8 mouse cellular contexts compared by ENCODE assay signal in genomic region chr7:100866675-100867074, GRCm38 (mm10). TPM values are rescaled to one million over a fixed set of nuclear protein-coding genes. Genes with fewer than 3 reads are reported as not detected.
DNase-seq lines count a peak whose midpoint lies in the region; ATAC-seq and TF ChIP-seq lines count a peak whose summit lies in the region.

No protein-coding gene starts in this region.

- H3K4me2 ChIP-seq in intestine, postnatal 0 days (replicated peaks; ENCODE audit: low read depth): no peak overlapping the region
- no peak overlapping the region for H3K4me2 ChIP-seq in intestine, embryonic 15.5 days (replicated peaks)
- no peak overlapping the region for H3K4me2 ChIP-seq in heart, postnatal 0 days (ENCODE audit: low read depth, low read length)

- H3K36me3 ChIP-seq in intestine, postnatal 0 days (ENCODE audit: control insufficient read depth, insufficient read depth): no peaks in the 10 kb centered on the region
- H3K36me3 ChIP-seq in intestine, embryonic 15.5 days: no peaks in the 10 kb centered on the region
- peaks cover 0 to 3% of the 10 kb centered on the region in 2 experiments; a peak in 1 of 4 replicates for H3K36me3 ChIP-seq in MEL (ENCODE audit: control insufficient read depth in 1 of 2, insufficient read depth in 2 of 2, low read length in 2 of 2)
- no peaks in the 10 kb centered on the region for H3K36me3 ChIP-seq in heart, postnatal 0 days (replicated peaks; ENCODE audit: control insufficient read depth, insufficient read depth, low read length)

- no peaks in the 10 kb centered on the region for H3K27me3 ChIP-seq in intestine, postnatal 0 days (replicated peaks; ENCODE audit: control insufficient read depth, insufficient read depth, low read length)
- H3K27me3 ChIP-seq in intestine, embryonic 15.5 days (replicated peaks): no peaks in the 10 kb centered on the region
- H3K27me3 ChIP-seq in MEL (ENCODE audit: control insufficient read depth in 1 of 2, insufficient read depth in 2 of 2, low read length in 2 of 2): no peaks in the 10 kb centered on the region
- no peaks in the 10 kb centered on the region for H3K27me3 ChIP-seq in heart, postnatal 0 days (ENCODE audit: control insufficient read depth, insufficient read depth, low read length)

- H3K79me2 ChIP-seq in MEL (ENCODE audit: control insufficient read depth, insufficient read depth, low read length, poor library complexity): peaks cover 14% of the 10 kb centered on the region

- WGBS in intestine, postnatal 0 days: 3% methylated on average over 3 of the region's 3 CpGs
- 4% methylated on average over 3 of the region's 3 CpGs for WGBS in intestine, embryonic 15.5 days
- WGBS in heart, postnatal 0 days: 7% methylated on average over 3 of the region's 3 CpGs

- no peak overlapping the region for H3K9ac ChIP-seq in intestine, postnatal 0 days (ENCODE audit: low read depth, low read length)
- no peak overlapping the region for H3K9ac ChIP-seq in intestine, embryonic 15.5 days
- H3K9ac ChIP-seq in MEL (ENCODE audit: control insufficient read depth, low read depth, low read length, poor library complexity, severe bottlenecking): no peak overlapping the region
- H3K9ac ChIP-seq in heart, postnatal 0 days (replicated peaks; ENCODE audit: low read depth, low read length): no peak overlapping the region

- peak; percentile 79 for DNase-seq in MEL (ENCODE audit: low read depth, low spot score)
- peak; percentile 80 for DNase-seq in c-Kit-positive CD71-positive TER-119-positive erythroid progenitor cells, embryonic 14.5 days (ENCODE audit: low spot score)
- peak; percentile 69 for DNase-seq in heart, postnatal 0 days (ENCODE audit: low spot score)
- DNase-seq in left cerebral cortex, postnatal 25 days (ENCODE audit: low spot score in 2 of 2): peak; percentile 84 to 87
- peak; percentile 42 for DNase-seq in retina, postnatal 7 days (ENCODE audit: low read depth, low spot score)

- ATAC-seq in intestine, postnatal 0 days: no peak
- ATAC-seq in intestine, embryonic 15.5 days: no peak
- no peak for ATAC-seq in heart, postnatal 0 days (ENCODE audit: insufficient read depth, low read depth)
- no peak for ATAC-seq in megakaryocyte progenitor cell, adult 5-6 weeks (replicated peaks; ENCODE audit: poor library complexity)

- TF ChIP-seq EP300 in MEL (IDR thresholded peaks at IDR 0.05; ENCODE audit: low read depth in 1 of 2, low read length in 2 of 2): no peak
- no peak for TF ChIP-seq EP300 in heart, postnatal 0 days (IDR thresholded peaks at IDR 0.05; ENCODE audit: low read depth)

- peak; percentile 77 for TF ChIP-seq RAD21 in MEL (IDR thresholded peaks at IDR 0.05; ENCODE audit: low read depth, low read length)

- H3K4me3 ChIP-seq in intestine, postnatal 0 days (ENCODE audit: low read depth, low read length): no peak overlapping the region
- no peak overlapping the region for H3K4me3 ChIP-seq in intestine, embryonic 15.5 days (replicated peaks)
- no peak overlapping the region for H3K4me3 ChIP-seq in MEL (ENCODE audit: control insufficient read depth in 1 of 2, insufficient read depth in 1 of 2, low read depth in 2 of 2, low read length in 2 of 2)
- H3K4me3 ChIP-seq in heart, postnatal 0 days (ENCODE audit: low read depth, low read length): no peak overlapping the region

- no peak for TF ChIP-seq POLR2A in MEL (IDR thresholded peaks at IDR 0.05; ENCODE audit: control insufficient read depth in 1 of 2, insufficient read depth in 1 of 2, low read depth in 1 of 2, low read length in 2 of 2, poor library complexity in 1 of 2)

- peak; percentile 85 for TF ChIP-seq CTCF in intestine, postnatal 0 days (IDR thresholded peaks at IDR 0.05; ENCODE audit: low read depth)
- peak; percentile 74 to 90 (median 84) for TF ChIP-seq CTCF in MEL (IDR thresholded peaks at IDR 0.05 in 2 of 3, conservative IDR thresholded peaks at IDR 0.05 in 1 of 3; ENCODE audit: control insufficient read depth in 1 of 3, insufficient read depth in 1 of 3, low read depth in 2 of 3, low read length in 3 of 3, poor library complexity in 1 of 3, severe bottlenecking in 1 of 3)
- TF ChIP-seq CTCF in heart, postnatal 0 days (IDR thresholded peaks at IDR 0.05; ENCODE audit: low read depth): peak; percentile 62

- no peaks in the 10 kb centered on the region for H3K9me3 ChIP-seq in intestine, postnatal 0 days (ENCODE audit: control insufficient read depth)
- no peaks in the 10 kb centered on the region for H3K9me3 ChIP-seq in intestine, embryonic 15.5 days
- no peaks in the 10 kb centered on the region for H3K9me3 ChIP-seq in MEL (replicated peaks; ENCODE audit: insufficient read depth, low read length)
- H3K9me3 ChIP-seq in heart, postnatal 0 days (replicated peaks; ENCODE audit: control insufficient read depth, low read length): no peaks in the 10 kb centered on the region

- H3K27ac ChIP-seq in intestine, postnatal 0 days (ENCODE audit: low read depth, low read length): no peak overlapping the region
- H3K27ac ChIP-seq in intestine, embryonic 15.5 days: no peak overlapping the region
- H3K27ac ChIP-seq in MEL (ENCODE audit: control insufficient read depth, low read depth, low read length): no peak overlapping the region
- H3K27ac ChIP-seq in heart, postnatal 0 days (ENCODE audit: low read depth): no peak overlapping the region

- intact Hi-C loops in left cerebral cortex, postnatal 25 days (cut with DNase I): loop anchor here (1.0 to 5.0 kb wide), 2 partner anchors 17 to 344 kb away; no protein-coding TSS in a partner anchor

- no peaks in the 10 kb centered on the region for H3K4me1 ChIP-seq in intestine, postnatal 0 days (replicated peaks; ENCODE audit: control insufficient read depth, insufficient read depth, low read length)
- peaks cover 2% of the 10 kb centered on the region; the same call in 1 of the 2 replicates for H3K4me1 ChIP-seq in intestine, embryonic 15.5 days (replicated peaks)
- H3K4me1 ChIP-seq in MEL (ENCODE audit: control insufficient read depth in 1 of 2, insufficient read depth in 2 of 2, low read length in 2 of 2): peaks cover 4 to 17% of the 10 kb centered on the region in 2 experiments
- no peaks in the 10 kb centered on the region for H3K4me1 ChIP-seq in heart, postnatal 0 days (ENCODE audit: control insufficient read depth, insufficient read depth)

TF ChIP-seq in MEL, 35 proteins besides CTCF, POLR2A, EP300 and RAD21:
- TF ChIP-seq NRF1 (IDR thresholded peaks at IDR 0.05; ENCODE audit: insufficient read depth, low read depth, low read length, poor library complexity, severe bottlenecking) (no peak), ZC3H11A (IDR thresholded peaks at IDR 0.05; ENCODE audit: low read depth, low read length) (peak; percentile 84), SMC3 (IDR thresholded peaks at IDR 0.05; ENCODE audit: low read depth, low read length) (peak; percentile 96), POLR2AphosphoS2 (IDR thresholded peaks at IDR 0.05; ENCODE audit: low read length) (no peak)

RNA-seq across cellular contexts. Expression of gene Relt, which starts 3.4 kb away (rescaled TPM):
- 0.78 and 1.0 TPM in 2 replicates for polyA plus RNA-seq in intestine, postnatal 0 days (2015; fragmentation: Nextera tagmentation; extraction: Ambion mirVana)
- polyA plus RNA-seq in intestine, embryonic 15.5 days (2015; fragmentation: Nextera tagmentation; extraction: Ambion mirVana): 2.6 and 3.5 TPM in 2 replicates
- total RNA-seq in MEL (2012; rRNA removed): 26.0 and 37.1 TPM in 2 replicates
- 10 to 100 TPM in 1 of 2 experiments, not detected in 1; 29.6 TPM for polyA plus RNA-seq in MEL (2012; ENCODE audit: insufficient read depth in 1 of 2, insufficient read length in 2 of 2, low read depth in 1 of 2, low replicate concordance in 2 of 2, missing spikeins in 1 of 2)
- total RNA-seq in heart, postnatal 0 days (2014; rRNA removed; ENCODE audit: low replicate concordance): 5.1 and 5.9 TPM in 2 replicates
- 1.8 and 2.3 TPM in 2 replicates for polyA plus RNA-seq in heart, postnatal 0 days (2015; fragmentation: Nextera tagmentation; extraction: Ambion mirVana)
- 10 to 100 TPM; 13.8 to 16.6 TPM for total RNA-seq in left cerebral cortex, postnatal 25 days (2021)
- total RNA-seq in megakaryocyte progenitor cell, adult 5-6 weeks (2015): 8.2 and 9.0 TPM in 2 replicates
- total RNA-seq in megakaryocyte progenitor cell, adult 5-6 weeks (2017): 6.3 and 13.1 TPM in 2 replicates
